Mouse (Mus musculus): ENCODE results near the gene Anapc10. TPM values are rescaled to one million over a fixed set of nuclear protein-coding genes. Genes with fewer than 3 reads are reported as not detected.
A peak's percentile ranks its signal among the peaks of the same experiment; 100 is the strongest.
"Not testable (repeated sequence)": the region's sequence is repeated elsewhere in the genome, so short reads cannot be mapped to it uniquely, and the experiment has no call there.

Gene Anapc10
- total RNA-seq (2017): 10.8 and 13.3 TPM in 2 replicates

GRCm38 (mm10) chr8:79711064-79711961 is at the start of gene Anapc10, which contains the start of gene Abce1:
Gene Anapc10, plus strand, starts transcription at chr8:79711820.
Gene Abce1, minus strand, starts transcription at chr8:79711740.
- ATAC-seq (replicated peaks in 1 of 2; ENCODE audit: insufficient read depth in 1 of 2, low FRiP score in 2 of 2, low TSS enrichment in 1 of 2, low read depth in 1 of 2, poor library complexity in 2 of 2, severe bottlenecking in 2 of 2): peak; percentile 97 to 99

- ATAC-seq (replicated peaks in 1 of 2; ENCODE audit: insufficient read depth in 1 of 2, low FRiP score in 2 of 2, low TSS enrichment in 1 of 2, low read depth in 1 of 2, poor library complexity in 2 of 2, severe bottlenecking in 2 of 2): no peak
These were observed 35.2 kb upstream of the Anapc10 start for GRCm38 (mm10) chr8:79676461-79676860.

DNA sequence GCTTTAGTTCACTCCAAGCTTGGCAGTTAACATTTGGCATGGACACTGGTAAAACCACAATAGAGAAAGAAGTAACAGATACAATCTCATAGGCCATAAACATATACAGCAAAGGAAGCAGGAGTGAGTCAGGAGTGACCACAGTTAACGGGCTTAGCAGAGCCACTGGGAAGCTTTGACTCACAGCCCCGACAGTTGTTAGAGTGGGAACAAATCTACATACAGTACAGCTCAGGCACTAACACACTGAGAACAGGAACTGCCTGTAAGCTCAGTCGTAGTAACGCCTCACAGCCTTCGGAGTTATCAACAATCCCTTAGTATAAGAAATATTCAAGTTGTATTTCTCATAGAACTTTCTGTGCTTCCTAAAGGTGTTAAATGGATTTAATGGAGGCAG is 32.6 kb upstream of the Anapc10 start:
- peak; percentile 89 to 92 for ATAC-seq (replicated peaks in 1 of 2; ENCODE audit: insufficient read depth in 1 of 2, low FRiP score in 2 of 2, low TSS enrichment in 1 of 2, low read depth in 1 of 2, poor library complexity in 2 of 2, severe bottlenecking in 2 of 2)

GRCm38 (mm10) chr8:79680083-79680482 is 31.5 kb upstream of the Anapc10 start:
- ATAC-seq (replicated peaks in 1 of 2; ENCODE audit: insufficient read depth in 1 of 2, low FRiP score in 2 of 2, low TSS enrichment in 1 of 2, low read depth in 1 of 2, poor library complexity in 2 of 2, severe bottlenecking in 2 of 2): peak; percentile 38 to 57; a peak in 3 of 4 replicates

- peak; percentile 18 to 26; a peak in 2 of 4 replicates for ATAC-seq (replicated peaks in 1 of 2; ENCODE audit: insufficient read depth in 1 of 2, low FRiP score in 2 of 2, low TSS enrichment in 1 of 2, low read depth in 1 of 2, poor library complexity in 2 of 2, severe bottlenecking in 2 of 2)
These were observed 31.1 kb upstream of the Anapc10 start for GRCm38 (mm10) chr8:79680555-79680954.

- ATAC-seq (replicated peaks in 1 of 2; ENCODE audit: insufficient read depth in 1 of 2, low FRiP score in 2 of 2, low TSS enrichment in 1 of 2, low read depth in 1 of 2, poor library complexity in 2 of 2, severe bottlenecking in 2 of 2): no peak
These were observed 30.7 kb upstream of the Anapc10 start for GRCm38 (mm10) chr8:79680965-79681364.

DNA sequence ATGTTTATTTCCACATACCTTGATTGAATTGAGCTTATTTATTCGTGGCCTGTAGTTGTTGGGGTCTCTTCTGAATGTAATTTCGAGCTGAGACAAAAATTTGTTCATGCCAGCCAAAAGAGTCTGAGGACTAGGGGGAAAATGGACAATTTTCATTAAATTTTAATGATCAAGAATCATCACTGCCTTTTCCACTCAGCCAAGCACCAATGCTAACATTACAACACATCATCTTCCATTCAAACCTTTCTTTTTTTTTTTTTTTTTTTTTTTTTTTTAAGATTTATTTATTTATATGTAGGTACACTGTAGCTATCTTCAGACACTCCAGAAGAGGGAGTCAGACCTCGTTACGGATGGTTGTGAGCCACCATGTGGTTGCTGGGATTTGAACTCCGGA is 25.7 kb upstream of the Anapc10 start:
- ATAC-seq (replicated peaks in 1 of 2; ENCODE audit: insufficient read depth in 1 of 2, low FRiP score in 2 of 2, low TSS enrichment in 1 of 2, low read depth in 1 of 2, poor library complexity in 2 of 2, severe bottlenecking in 2 of 2): not testable (repeated sequence)

DNA sequence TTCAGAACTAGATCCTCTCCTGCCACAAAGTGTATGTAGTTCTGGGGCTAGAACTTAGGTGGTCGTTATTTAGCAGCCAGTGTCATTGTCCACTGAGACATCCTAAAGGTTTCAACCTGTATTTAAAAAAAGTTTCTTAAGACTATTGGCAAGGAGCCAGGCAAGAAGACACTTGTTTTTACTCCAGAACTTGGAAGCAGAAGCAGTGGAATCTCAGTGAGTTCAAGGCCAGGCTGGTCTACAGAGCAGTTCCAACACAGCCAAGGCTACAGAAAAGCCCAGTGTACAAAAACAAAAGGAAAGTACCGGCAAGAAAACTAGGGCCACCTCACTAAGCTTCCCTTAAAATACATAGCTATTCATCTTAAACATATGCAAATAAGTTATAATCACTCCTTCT is 19.1 kb upstream of the Anapc10 start:
- ATAC-seq (replicated peaks in 1 of 2; ENCODE audit: insufficient read depth in 1 of 2, low FRiP score in 2 of 2, low TSS enrichment in 1 of 2, low read depth in 1 of 2, poor library complexity in 2 of 2, severe bottlenecking in 2 of 2): no peak

DNA sequence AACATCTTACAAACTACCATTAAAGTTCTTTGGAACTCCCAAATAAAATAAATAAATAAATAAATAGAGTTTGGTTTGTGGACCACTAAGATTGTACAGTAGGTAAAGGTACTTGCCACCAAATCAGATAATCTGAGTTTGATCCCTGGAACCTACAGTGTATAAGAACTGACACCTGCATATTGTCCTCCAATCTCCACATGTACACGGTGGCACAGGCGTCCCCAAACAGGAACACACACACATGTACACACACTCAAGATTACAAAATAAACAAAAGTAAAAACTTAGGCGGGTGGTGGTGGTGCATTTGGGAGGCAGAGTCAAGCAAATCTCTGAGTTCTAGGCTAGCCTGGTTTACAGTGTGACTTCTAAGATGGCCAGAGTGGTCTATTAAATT is 4.9 kb upstream of the Anapc10 start:
- ATAC-seq (replicated peaks in 1 of 2; ENCODE audit: insufficient read depth in 1 of 2, low FRiP score in 2 of 2, low TSS enrichment in 1 of 2, low read depth in 1 of 2, poor library complexity in 2 of 2, severe bottlenecking in 2 of 2): no peak

DNA sequence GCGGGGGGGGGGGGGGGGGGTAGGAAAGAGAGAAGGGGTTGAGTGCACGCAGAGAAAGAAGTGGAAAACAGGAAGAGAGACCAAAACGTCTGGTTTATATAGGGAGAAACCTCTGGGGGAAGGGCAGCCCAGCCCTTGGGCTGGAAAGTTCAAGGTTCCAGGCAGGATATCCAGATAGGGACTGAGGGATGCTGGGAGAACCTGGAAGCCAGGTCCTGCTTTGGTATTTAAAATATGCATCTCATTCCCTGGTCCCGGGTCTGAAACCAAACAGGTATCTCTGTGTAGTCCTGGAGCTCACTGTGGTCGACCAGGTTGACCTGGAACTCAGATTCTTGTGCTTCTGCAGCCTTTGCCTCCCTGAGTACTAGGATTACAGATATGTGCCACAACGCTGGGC is 1.1 kb downstream of the Anapc10 start:
- ATAC-seq (replicated peaks in 1 of 2; ENCODE audit: insufficient read depth in 1 of 2, low FRiP score in 2 of 2, low TSS enrichment in 1 of 2, low read depth in 1 of 2, poor library complexity in 2 of 2, severe bottlenecking in 2 of 2): no peak

- ATAC-seq (replicated peaks in 1 of 2; ENCODE audit: insufficient read depth in 1 of 2, low FRiP score in 2 of 2, low TSS enrichment in 1 of 2, low read depth in 1 of 2, poor library complexity in 2 of 2, severe bottlenecking in 2 of 2): no peak
These were observed 9.9 kb downstream of the Anapc10 start for GRCm38 (mm10) chr8:79721537-79721936.

GRCm38 (mm10) chr8:79723308-79723707 is 11.7 kb downstream of the Anapc10 start:
- no peak for ATAC-seq (replicated peaks in 1 of 2; ENCODE audit: insufficient read depth in 1 of 2, low FRiP score in 2 of 2, low TSS enrichment in 1 of 2, low read depth in 1 of 2, poor library complexity in 2 of 2, severe bottlenecking in 2 of 2)

- ATAC-seq (replicated peaks in 1 of 2; ENCODE audit: insufficient read depth in 1 of 2, low FRiP score in 2 of 2, low TSS enrichment in 1 of 2, low read depth in 1 of 2, poor library complexity in 2 of 2, severe bottlenecking in 2 of 2): no peak; a peak in 1 of 4 replicates
These were observed 13.0 kb downstream of the Anapc10 start for GRCm38 (mm10) chr8:79724589-79724988.

- ATAC-seq (replicated peaks in 1 of 2; ENCODE audit: insufficient read depth in 1 of 2, low FRiP score in 2 of 2, low TSS enrichment in 1 of 2, low read depth in 1 of 2, poor library complexity in 2 of 2, severe bottlenecking in 2 of 2): no peak
These were observed 16.3 kb downstream of the Anapc10 start for GRCm38 (mm10) chr8:79727900-79728299.

GRCm38 (mm10) chr8:79734304-79734703 is 22.7 kb downstream of the Anapc10 start:
- peak; percentile 81 to 84 for ATAC-seq (replicated peaks in 1 of 2; ENCODE audit: insufficient read depth in 1 of 2, low FRiP score in 2 of 2, low TSS enrichment in 1 of 2, low read depth in 1 of 2, poor library complexity in 2 of 2, severe bottlenecking in 2 of 2)

GRCm38 (mm10) chr8:79748171-79748570 is 36.6 kb downstream of the Anapc10 start:
- ATAC-seq (replicated peaks in 1 of 2; ENCODE audit: insufficient read depth in 1 of 2, low FRiP score in 2 of 2, low TSS enrichment in 1 of 2, low read depth in 1 of 2, poor library complexity in 2 of 2, severe bottlenecking in 2 of 2): no peak

DNA sequence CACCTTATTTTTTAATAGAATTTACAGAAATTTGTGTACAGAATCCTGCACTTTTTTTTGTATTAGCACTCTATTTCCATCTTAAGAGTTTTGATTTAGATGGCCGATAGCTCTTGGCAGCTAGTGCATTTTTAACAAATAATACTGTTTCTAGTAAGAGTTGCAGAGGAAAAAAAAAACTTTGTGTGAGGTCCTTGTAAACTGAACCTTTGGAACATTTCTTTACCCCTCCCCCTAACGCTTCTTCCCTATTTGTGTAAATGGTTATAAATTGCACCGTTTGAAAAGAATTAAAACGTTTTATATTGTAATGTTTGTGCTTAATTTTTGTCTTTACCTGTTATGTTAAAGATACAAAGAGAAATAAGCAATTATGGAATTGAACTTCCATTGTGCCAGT is 37.0 kb downstream of the Anapc10 start:
- no peak for ATAC-seq (replicated peaks in 1 of 2; ENCODE audit: insufficient read depth in 1 of 2, low FRiP score in 2 of 2, low TSS enrichment in 1 of 2, low read depth in 1 of 2, poor library complexity in 2 of 2, severe bottlenecking in 2 of 2)

GRCm38 (mm10) chr8:79750305-79750704 is 38.7 kb downstream of the Anapc10 start:
- no peak for ATAC-seq (replicated peaks in 1 of 2; ENCODE audit: insufficient read depth in 1 of 2, low FRiP score in 2 of 2, low TSS enrichment in 1 of 2, low read depth in 1 of 2, poor library complexity in 2 of 2, severe bottlenecking in 2 of 2)

- not testable (repeated sequence) for ATAC-seq (replicated peaks in 1 of 2; ENCODE audit: insufficient read depth in 1 of 2, low FRiP score in 2 of 2, low TSS enrichment in 1 of 2, low read depth in 1 of 2, poor library complexity in 2 of 2, severe bottlenecking in 2 of 2)
These were observed 83.3 kb downstream of the Anapc10 start for GRCm38 (mm10) chr8:79794873-79795272.
